Mouse (Mus musculus): Measurements from ENCODE around the gene Olfr1501.

- TF ChIP-seq CTCF (IDR thresholded peaks at IDR 0.05; ENCODE audit: low read depth, low read length) (no peak), POLR2A (IDR thresholded peaks at IDR 0.05; ENCODE audit: insufficient read depth, low read length) (no peak)
Measured at GRCm38 (mm10) chr19:13861495-13861894, 11.0 kb upstream of the Olfr1501 start, which contains the start of gene Olfr1502.

All from ES-Bruce4 (cell line).